Mouse (Mus musculus) neural tube, embryonic 13.5 days (tissue): ENCODE results near the gene Hist1h2bb. TPM values are rescaled to one million over a fixed set of nuclear protein-coding genes. Genes with fewer than 3 reads are reported as not detected.
"Not testable (repeated sequence)": the region's sequence is repeated elsewhere in the genome, so short reads cannot be mapped to it uniquely, and the experiment has no call there.

Experiments used
- ATAC-seq: fragments of 200-750 bp; cut with Nextera tagmentation; 2 replicates; pipeline ENCODE4 v1.8.0; 2017; ENCODE audit warnings: low read depth, mild to moderate bottlenecking, moderate TSS enrichment, moderate library complexity
- H3K27ac ChIP-seq: fragments of 300-500 bp; sonication (generic); replicated peaks from 2 replicates; pipeline ENCODE4 v1.5.1; 2015; ENCODE audit warnings: moderate library complexity, mild to moderate bottlenecking, inconsistent platforms
- H3K27me3 ChIP-seq: fragments of 300-500 bp; sonication (generic); 2 replicates; pipeline ENCODE4 v1.6.1; 2015; ENCODE audit warnings: mild to moderate bottlenecking, inconsistent platforms
- H3K36me3 ChIP-seq: fragments of 300-500 bp; sonication (generic); 2 replicates; pipeline ENCODE4 v1.6.1; 2015; ENCODE audit warnings: mild to moderate bottlenecking, inconsistent platforms
- H3K4me1 ChIP-seq: fragments of 300-500 bp; sonication (generic); replicated peaks from 2 replicates; pipeline ENCODE4 v1.6.1; 2015; ENCODE audit warnings: inconsistent platforms
- H3K4me2 ChIP-seq: fragments of 300-500 bp; sonication (generic); 2 replicates; pipeline ENCODE4 v1.6.1; 2015; ENCODE audit warnings: inconsistent platforms, mild to moderate bottlenecking, moderate library complexity
- H3K4me3 ChIP-seq: fragments of 300-500 bp; sonication (generic); 2 replicates; pipeline ENCODE4 v1.5.1; 2015; ENCODE audit warnings: mild to moderate bottlenecking, inconsistent platforms
- H3K9ac ChIP-seq: fragments of 300-500 bp; sonication (generic); 2 replicates; pipeline ENCODE4 v1.6.1; 2015; ENCODE audit warnings: moderate library complexity, mild to moderate bottlenecking, inconsistent platforms
- H3K9me3 ChIP-seq: fragments of 300-500 bp; sonication (generic); 2 replicates; pipeline ENCODE4 v1.6.1; 2016; ENCODE audit warnings: inconsistent platforms
- WGBS: fragments of 180-500 bp; shearing (Covaris S2); methylation state at CpG from one replicate; pipeline ENCODE4 v1.1.7; 2015; 5-methylcytosine and 5-hydroxymethylcytosine counted together
- polyA plus RNA-seq: library from polyadenylated mRNA; unstranded; fragments of >200 nt; fragmentation: Nextera tagmentation; extraction: Ambion mirVana; gene quantifications from 2 replicates; pipeline ENCODE4 v1.2.1, GENCODE M21; 2015

The Hist1h2bb gene
- polyA plus RNA-seq, 1 experiment from 2014 or later: not detected

DNA sequence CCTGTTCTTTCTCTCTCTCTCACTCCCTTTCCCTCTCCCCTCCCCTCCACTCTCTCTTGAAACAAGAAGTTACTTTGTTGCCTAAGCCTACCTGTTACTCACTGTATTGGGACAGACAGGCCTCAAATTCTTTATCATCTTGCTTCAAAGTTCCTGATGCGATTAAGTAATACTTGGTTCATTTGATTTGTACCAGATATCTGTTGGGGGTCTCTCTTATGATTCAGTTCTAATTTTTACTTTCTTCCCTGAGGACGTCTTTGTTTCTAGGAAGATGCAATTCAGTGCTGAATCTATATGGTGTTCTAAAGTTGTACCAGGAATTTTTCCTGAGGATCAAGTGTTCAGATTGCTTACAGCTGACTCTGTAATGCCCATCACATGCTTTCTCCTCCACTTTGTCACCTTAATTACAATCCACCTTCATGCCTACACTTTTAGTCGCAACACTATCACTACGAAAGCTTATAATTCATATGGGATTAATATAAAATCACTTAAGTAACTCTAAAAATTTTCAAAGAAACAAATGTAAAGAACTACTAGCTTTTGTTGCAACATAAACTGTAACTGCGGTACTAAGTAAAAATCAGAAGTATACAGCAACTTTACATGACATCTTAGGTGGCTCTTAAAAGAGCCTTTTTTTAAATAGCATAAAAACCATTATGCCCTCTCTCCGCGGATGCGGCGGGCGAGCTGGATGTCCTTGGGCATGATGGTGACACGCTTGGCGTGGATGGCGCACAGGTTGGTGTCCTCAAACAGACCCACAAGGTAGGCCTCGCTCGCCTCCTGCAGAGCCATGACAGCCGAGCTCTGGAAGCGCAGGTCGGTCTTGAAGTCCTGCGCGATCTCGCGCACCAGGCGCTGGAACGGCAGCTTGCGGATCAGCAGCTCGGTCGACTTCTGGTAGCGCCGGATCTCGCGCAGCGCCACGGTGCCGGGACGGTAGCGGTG lies 1.8 kb upstream of the Hist1h2bb start:
- Histone ChIP-seq H3K9ac (peak overlapping the region; percentile 52; the same call in 1 of the 2 replicates), H3K4me3 (peak overlapping the region; percentile 41), H3K9me3 (no peaks in the 10 kb centered on the region), H3K36me3 (no peaks in the 10 kb centered on the region), H3K27ac (0 out of 2 replicates have a peak overlapping the region, but pooled peaks have one; percentile 9), H3K27me3 (no peaks in the 10 kb centered on the region), H3K4me2 (peak overlapping the region; percentile 71), H3K4me1 (peaks cover 33% of the 10 kb centered on the region)
- ATAC-seq: no peak
- 1% methylated on average over 16 of the region's 36 CpGs for WGBS

DNA sequence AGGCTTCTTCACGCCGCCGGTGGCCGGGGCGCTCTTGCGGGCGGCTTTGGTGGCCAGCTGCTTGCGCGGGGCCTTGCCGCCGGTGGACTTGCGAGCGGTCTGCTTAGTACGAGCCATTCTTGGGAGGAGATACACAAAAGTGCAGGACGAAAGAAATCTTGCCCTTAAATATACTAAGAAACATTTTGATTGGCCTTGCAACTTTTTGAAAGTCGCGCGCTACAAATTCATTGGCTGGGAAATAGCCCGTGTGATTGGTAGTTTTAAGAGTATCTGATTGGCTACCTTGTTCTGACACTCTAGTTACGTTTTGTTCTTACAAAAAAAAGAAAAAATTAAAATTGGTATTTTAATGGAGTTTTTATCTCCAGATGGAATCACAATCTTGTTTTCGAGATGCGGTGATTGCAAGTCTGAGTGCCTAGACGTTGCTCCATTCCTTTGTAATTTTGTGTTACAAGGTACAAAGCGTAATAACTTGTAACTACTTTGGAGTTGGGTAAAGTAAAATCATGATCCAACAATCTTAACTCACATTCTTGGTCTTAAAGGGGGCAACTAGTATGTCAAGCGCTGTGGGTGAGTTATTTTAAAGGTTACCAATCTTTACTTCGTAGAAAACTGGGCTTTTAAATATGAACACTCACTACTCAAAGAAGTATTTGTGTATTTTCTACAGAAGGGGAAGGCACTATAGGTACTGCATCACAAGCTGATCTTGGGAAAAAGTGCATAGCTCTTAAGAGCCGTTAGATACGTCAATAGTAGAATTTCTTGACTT lies 963 bp upstream of the Hist1h2bb start, which contains the start of gene Hist1h3c:
Gene Hist1h3c, minus strand, starts transcription at position 222 of the 781 bp plus-strand sequence.
- Histone ChIP-seq H3K9ac (peak within 1 kb of the TSS; percentile 61), H3K27ac (peak within 1 kb of the TSS; percentile 95), H3K4me3 (peak within 1 kb of the TSS; percentile 41), H3K4me2 (peak within 1 kb of the TSS; percentile 71), H3K36me3 (no peaks in the 10 kb centered on the region), H3K27me3 (no peaks in the 10 kb centered on the region), H3K4me1 (peaks cover 26% of the 10 kb centered on the region), H3K9me3 (no peaks in the 10 kb centered on the region)
- peak; percentile 57 for ATAC-seq
- WGBS: under 1% methylated on average over 25 of the region's 28 CpGs

DNA sequence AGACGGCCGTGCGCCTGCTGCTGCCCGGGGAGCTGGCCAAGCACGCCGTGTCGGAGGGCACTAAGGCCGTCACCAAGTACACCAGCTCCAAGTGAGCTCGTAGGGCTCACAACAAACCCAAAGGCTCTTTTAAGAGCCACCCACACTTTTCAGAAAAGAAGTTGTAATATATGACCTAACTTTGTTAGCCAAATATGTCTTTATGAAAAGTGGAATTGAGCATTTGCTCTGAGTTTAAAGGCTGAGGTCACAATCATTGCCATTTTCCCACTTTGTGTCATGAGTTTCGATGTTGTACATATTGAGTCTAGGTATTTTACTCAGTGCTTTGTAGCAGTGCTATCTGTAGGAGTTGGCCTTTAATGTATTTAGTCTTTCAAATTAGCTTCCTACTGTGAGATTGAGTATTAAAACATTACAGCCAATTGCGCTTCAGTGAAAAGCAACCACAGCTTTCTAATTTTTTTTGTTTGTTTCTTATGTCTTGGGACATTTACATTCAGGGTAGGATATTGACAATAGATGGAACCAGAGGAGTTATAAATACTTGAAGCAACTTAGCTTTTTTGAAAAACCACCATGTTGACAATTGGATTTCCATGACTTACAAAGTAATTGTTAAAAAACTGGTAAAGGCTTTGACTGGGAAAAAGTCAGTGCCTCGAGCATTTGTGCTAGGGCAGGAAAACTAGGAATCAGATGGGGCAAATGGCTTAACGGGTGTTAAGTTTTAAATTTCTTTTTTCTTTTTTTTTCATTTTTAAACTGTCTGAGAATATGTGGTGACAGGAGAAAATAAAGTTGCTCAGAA lies 752 bp downstream of the Hist1h2bb start:
- Histone ChIP-seq H3K9ac (peak overlapping the region; percentile 64), H3K27ac (peak overlapping the region; percentile 95), H3K4me2 (peak overlapping the region; percentile 71), H3K4me3 (peak overlapping the region; percentile 41), H3K36me3 (no peaks in the 10 kb centered on the region), H3K4me1 (peaks cover 27% of the 10 kb centered on the region), H3K9me3 (no peaks in the 10 kb centered on the region), H3K27me3 (no peaks in the 10 kb centered on the region)
- ATAC-seq: no peak; the same call in 1 of the 2 replicates
- 3% methylated on average over 13 of the region's 13 CpGs for WGBS

DNA sequence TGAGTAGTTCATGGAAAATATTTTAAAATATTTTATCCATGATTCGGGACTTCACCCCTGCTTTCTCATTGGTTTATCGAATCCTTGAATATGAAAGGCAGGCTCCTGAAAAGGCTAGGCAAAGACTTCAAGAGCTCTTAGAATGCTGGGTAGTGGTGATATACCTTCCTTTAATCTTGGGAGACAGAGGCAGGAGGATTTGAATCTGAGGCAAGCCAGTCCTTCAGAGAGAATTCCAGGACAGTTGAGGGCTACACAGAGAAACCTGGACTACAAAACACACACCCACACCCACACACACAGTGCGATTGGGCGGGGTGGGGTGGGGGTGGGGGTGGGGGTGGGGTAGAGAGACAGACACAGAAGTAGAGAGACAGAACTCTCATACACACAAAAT lies 1.4 kb downstream of the Hist1h2bb start:
- Histone ChIP-seq H3K9me3 (no peaks in the 10 kb centered on the region), H3K9ac (peak overlapping the region; percentile 36; the same call in 1 of the 2 replicates), H3K4me1 (peaks cover 31% of the 10 kb centered on the region), H3K4me2 (peak overlapping the region; percentile 71; the same call in 1 of the 2 replicates), H3K27me3 (no peaks in the 10 kb centered on the region), H3K36me3 (no peaks in the 10 kb centered on the region), H3K4me3 (no peak overlapping the region), H3K27ac (peak overlapping the region; percentile 95)
- ATAC-seq: no peak
- WGBS: 11% methylated on average over 4 of the region's 4 CpGs

DNA sequence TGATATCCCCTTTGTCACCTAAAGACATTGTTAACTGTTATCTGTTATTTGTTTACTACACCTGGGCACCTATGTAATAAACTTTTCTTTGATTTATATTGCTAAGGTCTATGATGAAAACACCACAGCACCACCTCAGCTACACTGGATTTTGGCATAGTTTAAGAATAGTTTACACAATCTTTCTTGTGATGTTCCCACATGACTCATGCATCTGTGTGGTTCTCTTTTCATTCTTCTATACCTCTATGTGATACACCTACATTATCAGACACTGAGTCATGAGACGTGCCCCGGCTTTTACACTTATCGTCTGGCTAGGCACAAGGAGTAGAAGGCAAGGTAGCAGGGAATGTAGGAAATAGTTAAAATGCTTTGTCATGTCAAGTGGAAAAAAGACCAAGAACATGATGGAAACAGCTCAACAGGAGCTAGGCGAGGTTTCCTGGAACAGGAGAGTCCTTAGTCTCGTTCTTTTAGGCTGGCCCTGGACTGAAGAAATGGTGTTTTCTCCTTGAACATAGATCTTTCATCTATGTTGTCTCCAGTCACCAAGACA lies 3.1 kb downstream of the Hist1h2bb start:
- Histone ChIP-seq H3K4me3 (no peak overlapping the region), H3K9me3 (no peaks in the 10 kb centered on the region), H3K4me1 (peaks cover 29% of the 10 kb centered on the region), H3K9ac (no peak overlapping the region), H3K27me3 (no peaks in the 10 kb centered on the region), H3K36me3 (no peaks in the 10 kb centered on the region), H3K27ac (no peak overlapping the region; the same call in 1 of the 2 replicates), H3K4me2 (no peak overlapping the region)
- no peak for ATAC-seq
- 89% methylated on average over 5 of the region's 5 CpGs for WGBS

DNA sequence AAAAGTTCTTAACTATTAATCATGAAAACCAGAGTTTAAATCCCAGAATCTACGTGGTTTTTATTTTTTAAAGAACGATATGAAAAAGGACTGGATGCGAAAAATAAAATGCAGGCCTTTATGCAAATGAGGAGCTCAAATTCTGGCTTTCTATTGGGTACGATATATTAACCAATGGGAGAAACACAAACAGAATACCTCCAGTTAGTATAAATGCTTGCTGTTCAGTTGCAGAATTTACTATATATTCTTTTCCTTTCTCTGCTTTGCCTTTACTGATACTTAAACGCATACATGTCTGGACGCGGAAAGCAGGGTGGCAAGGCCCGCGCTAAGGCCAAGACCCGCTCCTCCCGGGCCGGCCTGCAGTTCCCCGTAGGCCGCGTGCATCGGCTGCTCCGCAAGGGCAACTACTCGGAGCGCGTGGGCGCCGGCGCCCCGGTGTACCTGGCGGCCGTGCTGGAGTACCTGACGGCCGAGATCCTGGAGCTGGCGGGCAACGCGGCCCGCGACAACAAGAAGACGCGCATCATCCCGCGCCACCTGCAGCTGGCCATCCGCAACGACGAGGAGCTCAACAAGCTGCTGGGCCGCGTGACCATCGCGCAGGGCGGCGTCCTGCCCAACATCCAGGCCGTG lies 4.4 kb downstream of the Hist1h2bb start, which contains the start of gene Hist1h2ab:
Gene Hist1h2ab, plus strand, starts transcription at position 288 of the 639 bp plus-strand sequence.
- Histone ChIP-seq H3K4me2 (peak within 1 kb of the TSS; percentile 67), H3K9ac (peak within 1 kb of the TSS; percentile 66), H3K27ac (peak within 1 kb of the TSS; percentile 95), H3K4me1 (peaks cover 29% of the 10 kb centered on the region), H3K4me3 (peak within 1 kb of the TSS; percentile 45)
- not testable (repeated sequence) for H3K27me3 ChIP-seq, H3K36me3 ChIP-seq, H3K9me3 ChIP-seq
- peak; percentile 40; the same call in 1 of the 2 replicates for ATAC-seq
- 2% methylated on average over 33 of the region's 47 CpGs for WGBS

DNA sequence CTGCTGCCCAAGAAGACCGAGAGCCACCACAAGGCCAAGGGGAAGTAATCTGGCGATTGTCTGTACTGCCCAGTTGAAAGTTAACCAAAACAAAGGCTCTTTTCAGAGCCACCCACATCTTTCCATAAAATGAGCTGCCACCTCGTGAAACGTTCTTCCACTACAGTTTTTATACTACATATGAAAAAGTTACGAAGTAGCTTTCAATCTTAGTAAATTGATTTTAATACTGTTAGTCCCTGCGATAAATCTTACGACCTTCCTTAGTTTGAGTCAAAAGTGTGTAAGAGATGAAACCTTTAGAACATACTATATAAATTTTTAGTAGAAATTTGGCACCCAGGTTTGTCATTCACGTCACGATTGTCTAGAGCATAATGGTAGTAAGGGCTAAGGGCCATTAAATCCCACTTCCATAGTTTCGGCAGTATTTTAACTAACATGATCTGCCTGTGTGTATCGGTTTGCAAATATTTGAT lies 5.0 kb downstream of the Hist1h2bb start:
- peaks cover 29% of the 10 kb centered on the region for H3K4me1 ChIP-seq
- peak overlapping the region; percentile 66; the same call in 1 of the 2 replicates for H3K9ac ChIP-seq
- peak overlapping the region; percentile 67 for H3K4me2 ChIP-seq
- no peaks in the 10 kb centered on the region for H3K9me3 ChIP-seq
- H3K36me3 ChIP-seq: no peaks in the 10 kb centered on the region
- under 1% methylated on average over 11 of the region's 11 CpGs for WGBS
- H3K27me3 ChIP-seq: no peaks in the 10 kb centered on the region
- ATAC-seq: peak; percentile 44; the same call in 1 of the 2 replicates
- peak overlapping the region; percentile 45 for H3K4me3 ChIP-seq
- H3K27ac ChIP-seq: peak overlapping the region; percentile 95

DNA sequence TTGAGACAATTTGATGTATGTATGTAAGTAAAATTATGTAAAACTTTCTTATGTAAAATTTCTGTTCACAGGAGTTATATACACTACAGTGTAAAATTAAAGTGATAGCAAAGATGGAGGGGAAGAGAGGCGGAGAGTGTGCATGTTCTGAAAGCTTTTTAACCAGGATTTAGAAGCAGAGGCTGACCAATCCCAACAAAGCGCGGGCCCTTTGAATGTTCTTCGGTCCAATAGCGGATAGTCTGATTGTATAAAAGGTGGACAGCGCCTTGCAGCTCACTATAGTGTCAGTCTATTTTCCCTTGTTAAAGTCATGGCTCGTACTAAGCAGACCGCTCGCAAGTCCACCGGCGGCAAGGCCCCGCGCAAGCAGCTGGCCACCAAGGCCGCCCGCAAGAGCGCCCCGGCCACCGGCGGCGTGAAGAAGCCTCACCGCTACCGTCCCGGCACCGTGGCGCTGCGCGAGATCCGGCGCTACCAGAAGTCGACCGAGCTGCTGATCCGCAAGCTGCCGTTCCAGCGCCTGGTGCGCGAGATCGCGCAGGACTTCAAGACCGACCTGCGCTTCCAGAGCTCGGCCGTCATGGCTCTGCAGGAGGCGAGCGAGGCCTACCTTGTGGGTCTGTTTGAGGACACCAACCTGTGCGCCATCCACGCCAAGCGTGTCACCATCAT lies 5.7 kb downstream of the Hist1h2bb start, which contains the start of gene Hist1h3b:
Gene Hist1h3b, plus strand, starts transcription at position 201 of the 675 bp plus-strand sequence.
- H3K9ac ChIP-seq: peak within 1 kb of the TSS; percentile 66
- H3K36me3 ChIP-seq, H3K9me3 ChIP-seq, H3K27me3 ChIP-seq: not testable (repeated sequence)
- WGBS: 1% methylated on average over 16 of the region's 47 CpGs
- peak within 1 kb of the TSS; percentile 45 for H3K4me3 ChIP-seq
- H3K27ac ChIP-seq: peak within 1 kb of the TSS; percentile 95
- H3K4me2 ChIP-seq: peak within 1 kb of the TSS; percentile 67
- ATAC-seq: peak; percentile 76
- H3K4me1 ChIP-seq: peaks cover 27% of the 10 kb centered on the region

DNA sequence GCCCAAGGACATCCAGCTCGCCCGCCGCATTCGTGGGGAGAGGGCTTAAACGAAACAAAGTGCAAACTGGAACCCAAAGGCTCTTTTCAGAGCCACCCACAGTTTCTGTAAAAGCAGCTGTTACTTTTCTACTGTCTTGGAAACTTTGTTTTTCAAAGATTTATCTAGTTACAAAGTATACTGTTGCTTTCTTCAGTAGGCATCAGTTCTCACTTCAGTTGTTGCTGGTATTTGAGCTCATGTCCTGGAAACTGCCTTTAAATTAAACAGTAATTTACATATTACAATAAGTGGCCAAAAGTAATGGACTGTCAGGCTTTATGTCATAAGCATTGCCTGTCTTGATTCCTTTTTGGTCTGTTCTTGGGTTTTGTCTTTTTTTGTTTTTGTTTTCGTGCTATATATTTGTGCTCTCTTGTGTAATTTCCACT lies 6.2 kb downstream of the Hist1h2bb start:
- WGBS: 4% methylated on average over 6 of the region's 6 CpGs
- Histone ChIP-seq H3K27ac (peak overlapping the region; percentile 1; the same call in 1 of the 2 replicates), H3K27me3 (no peaks in the 10 kb centered on the region), H3K9me3 (no peaks in the 10 kb centered on the region), H3K36me3 (no peaks in the 10 kb centered on the region), H3K4me2 (peak overlapping the region; percentile 67), H3K4me1 (peaks cover 26% of the 10 kb centered on the region), H3K4me3 (peak overlapping the region; percentile 23; the same call in 1 of the 2 replicates), H3K9ac (no peak overlapping the region)
- ATAC-seq: no peak
